Mouse (Mus musculus): Measurements from ENCODE around the gene Tmem8.

Gene Tmem8

DNA sequence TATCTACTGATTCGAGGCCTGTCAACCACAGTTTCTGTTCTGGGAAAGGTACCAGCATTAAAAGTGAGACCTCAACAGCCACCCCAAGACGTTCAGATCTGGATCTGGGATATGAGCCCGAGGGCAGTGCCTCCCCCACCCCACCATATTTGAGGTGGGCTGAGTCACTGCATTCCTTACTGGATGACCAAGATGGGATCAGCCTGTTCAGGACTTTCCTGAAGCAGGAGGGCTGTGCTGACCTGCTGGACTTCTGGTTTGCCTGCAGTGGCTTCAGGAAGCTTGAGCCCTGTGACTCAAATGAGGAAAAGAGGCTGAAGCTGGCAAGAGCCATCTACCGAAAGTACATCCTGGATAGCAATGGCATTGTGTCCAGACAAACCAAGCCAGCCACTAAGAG, 29.7 kb downstream of the Tmem8 start:
- DNase-seq (ENCODE audit: low read depth, low spot score): no peak

DNA sequence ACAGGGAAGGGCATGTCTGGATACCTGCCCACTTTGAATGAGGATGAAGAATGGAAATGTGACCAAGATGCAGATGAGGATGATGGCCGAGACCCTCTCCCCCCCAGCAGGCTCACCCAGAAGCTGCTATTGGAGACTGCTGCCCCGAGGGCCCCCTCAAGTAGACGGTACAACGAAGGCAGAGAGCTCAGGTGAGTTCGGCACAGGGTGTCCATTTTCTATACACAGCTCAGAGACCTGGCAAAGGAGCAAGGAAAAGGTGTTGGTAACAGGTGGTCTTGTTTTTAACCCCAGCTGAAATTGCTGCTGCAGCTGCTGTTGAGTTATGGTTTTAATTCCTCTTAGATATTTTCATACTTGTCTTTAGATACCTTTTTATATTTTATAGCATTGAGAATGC, 30.3 kb downstream of the Tmem8 start:
- no peak for DNase-seq (ENCODE audit: low read depth, low spot score)

DNA sequence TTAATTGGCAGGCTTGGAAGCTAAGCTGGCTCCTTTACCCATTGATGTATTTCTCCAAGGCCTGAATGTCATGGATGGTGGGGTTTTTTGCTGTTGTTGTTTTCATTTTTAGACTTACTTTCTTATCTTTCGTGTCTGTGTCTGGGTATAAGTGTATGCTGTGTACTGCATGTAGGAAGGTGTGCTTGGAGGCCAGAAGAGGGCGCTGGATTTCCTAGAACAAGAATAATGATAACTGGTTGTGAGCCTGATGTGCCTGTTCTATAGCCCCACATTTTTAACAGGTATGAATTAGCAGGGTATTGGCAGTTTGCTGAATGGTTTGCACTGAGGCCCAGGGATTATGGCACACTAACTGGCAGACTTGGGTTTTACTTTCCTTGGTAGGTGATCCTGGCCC, 36.0 kb downstream of the Tmem8 start:
- DNase-seq (ENCODE audit: low read depth, low spot score): no peak

DNA sequence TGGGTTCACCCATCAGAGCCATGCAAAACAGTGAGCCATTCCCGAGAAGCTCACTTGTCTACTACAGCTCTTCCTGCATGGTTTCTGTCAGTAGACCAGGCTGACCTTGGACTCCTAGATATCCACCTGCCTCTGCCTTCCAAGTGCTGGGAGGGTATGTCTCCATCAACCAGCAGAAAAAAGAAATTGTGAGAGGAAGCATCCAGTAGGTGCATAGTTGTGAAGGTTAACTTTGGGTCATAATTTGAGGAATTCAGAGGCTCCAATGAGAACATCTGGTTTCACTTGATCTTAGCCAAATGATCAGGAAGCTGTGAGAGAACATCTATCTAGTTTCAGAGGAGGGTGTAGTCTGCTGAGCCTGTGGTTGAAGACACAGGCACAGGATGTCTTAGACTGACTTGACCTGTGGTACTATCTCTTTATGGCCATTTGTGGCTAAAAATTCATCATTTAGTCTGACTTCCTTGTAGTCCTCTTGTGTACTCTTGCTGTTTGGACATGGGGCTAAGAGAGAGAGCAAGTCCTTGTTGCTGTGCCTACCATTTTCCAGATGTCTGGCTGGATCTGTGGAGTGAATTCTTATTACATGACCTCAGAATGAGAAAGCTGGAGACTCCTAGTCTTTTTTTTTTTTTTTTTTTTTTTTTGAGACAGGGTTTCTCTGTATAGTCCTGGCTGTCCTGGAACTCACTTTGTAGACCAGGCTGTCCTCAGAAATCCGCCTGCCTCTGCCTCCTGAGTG, 39.0 kb downstream of the Tmem8 start:
- no peak for DNase-seq (ENCODE audit: low read depth, low spot score)

DNA sequence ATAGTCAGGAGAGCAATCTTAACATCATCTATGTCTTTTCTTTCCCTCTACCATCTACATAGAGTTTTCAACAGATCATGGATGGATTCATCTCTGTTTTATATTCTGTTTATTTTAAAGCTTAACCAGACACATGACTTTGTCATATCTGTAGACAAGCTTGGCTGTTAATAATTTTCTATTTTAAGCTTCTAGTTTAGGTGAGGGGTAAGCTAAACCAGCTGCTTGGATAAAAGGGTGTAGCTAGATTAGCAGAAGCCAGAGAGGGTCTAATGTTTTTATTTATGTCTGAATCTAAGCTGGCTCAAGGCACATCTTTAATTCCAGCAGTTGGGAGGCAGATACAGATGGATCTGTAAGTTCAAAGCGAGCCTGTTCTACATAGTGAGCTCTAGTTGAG, 49.6 kb downstream of the Tmem8 start:
- DNase-seq (ENCODE audit: low read depth, low spot score): no peak

DNA sequence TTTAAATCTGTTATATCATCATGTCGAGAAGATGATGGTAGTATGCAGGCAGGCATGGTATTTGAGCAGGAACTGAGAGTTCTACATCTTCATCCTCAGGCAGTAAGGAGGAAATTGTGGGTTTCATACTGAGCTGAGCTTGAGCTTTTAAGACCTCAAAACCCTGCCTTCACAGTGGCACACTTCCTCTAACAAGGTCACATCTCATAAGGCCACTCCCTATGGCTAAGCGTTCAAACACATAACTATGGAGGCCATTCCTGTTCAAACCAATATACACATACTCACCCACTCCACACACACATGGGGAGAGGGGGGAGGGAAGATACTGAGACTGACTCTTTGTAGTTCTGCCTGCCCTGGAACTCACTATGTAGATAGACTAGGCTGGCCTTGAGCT, 54.9 kb downstream of the Tmem8 start:
- DNase-seq (ENCODE audit: low read depth, low spot score): no peak

All from retina, postnatal 7 days (tissue).